Mouse (Mus musculus) cortical plate, adult 2 months (tissue): ENCODE results near the gene Casp12.
"Not testable (repeated sequence)": the region's sequence is repeated elsewhere in the genome, so short reads cannot be mapped to it uniquely, and the experiment has no call there.

Experiments
- CTCF ChIP-seq: fragments of 200-500 bp; IDR thresholded peaks from 2 replicates; pipeline ENCODE4 v1.5.1; 2011; ENCODE audit warnings: mild to moderate bottlenecking, control low read depth, low read length; ENCODE audit not compliant: insufficient read depth; ENCODE audit errors: extremely low read depth
- POLR2A ChIP-seq: fragments of 200-500 bp; IDR thresholded peaks from 2 replicates; pipeline ENCODE4 v1.6.1; 2011; ENCODE audit warnings: mild to moderate bottlenecking, low read length, control low read depth; ENCODE audit not compliant: insufficient read depth; ENCODE audit errors: extremely low read depth

GRCm38 (mm10) chr9:5395861-5396260, 50.6 kb downstream of the Casp12 start:
- TF ChIP-seq CTCF, POLR2A: not testable (repeated sequence)
